Mouse (Mus musculus): ENCODE data around the gene Rflna. TPM values are rescaled to one million over a fixed set of nuclear protein-coding genes. Genes with fewer than 3 reads are reported as not detected.

Rflna gene
- total and polyA plus RNA-seq, 3 experiments, result 0.17 to 0.46 TPM; not detected in 1

DNA sequence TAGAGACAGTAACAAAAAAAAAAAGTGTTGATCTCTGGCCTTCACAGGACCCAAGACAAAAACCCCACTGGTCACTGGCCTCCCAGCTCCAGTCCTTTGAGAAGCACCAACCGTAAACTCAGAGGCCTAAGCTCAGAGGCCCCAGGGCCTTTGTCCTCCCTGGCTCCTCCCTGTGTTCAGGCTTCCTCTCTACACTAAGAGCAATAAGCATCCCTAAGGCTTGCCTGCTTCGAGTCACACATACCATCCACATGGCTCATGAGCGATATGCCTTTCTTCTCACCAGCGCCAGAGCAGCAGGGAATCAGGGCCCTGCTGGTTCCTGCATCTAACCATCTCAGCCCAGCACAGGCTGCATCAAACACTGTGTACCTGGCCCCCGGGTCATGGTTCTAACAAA lies 42.2 kb downstream of the Rflna start:
- TF ChIP-seq POLR2AphosphoS2 (IDR thresholded peaks at IDR 0.05; ENCODE audit: low read depth, low read length), result no peak
- Histone ChIP-seq H3K4me2 (ENCODE audit: insufficient read depth, low read depth, poor library complexity, severe bottlenecking) (no peak overlapping the region), H3K4me3 (replicated peaks in 1 of 3; ENCODE audit: low read depth in 2 of 3, low read length in 2 of 3, poor library complexity in 1 of 3) (no peak overlapping the region), H3K4me1 (ENCODE audit: control insufficient read depth in 1 of 2, insufficient read depth in 2 of 2) (peaks cover 15 to 61% of the 10 kb centered on the region in 2 experiments), H3K79me2 (replicated peaks; ENCODE audit: control insufficient read depth, extremely low read depth, insufficient read depth, poor library complexity, severe bottlenecking) (no peaks in the 10 kb centered on the region), H3K9me3 (replicated peaks; ENCODE audit: low read length) (no peaks in the 10 kb centered on the region), H3K9ac (ENCODE audit: insufficient read depth, low read depth) (no peak overlapping the region), H3K36me3 (replicated peaks in 1 of 2; ENCODE audit: control insufficient read depth in 1 of 2, insufficient read depth in 1 of 2, low read length in 1 of 2) (peaks cover 46 to 95% of the 10 kb centered on the region in 2 experiments), H3K27me3 (replicated peaks) (no peaks in the 10 kb centered on the region), H3K27ac (ENCODE audit: insufficient read depth, low read depth) (no peak overlapping the region)
- dilution Hi-C loops (cut with MboI; ENCODE audit: extremely low pct_ligation_motif_present, extremely low pct_unique_long_range_greater_than_20kb, low sequenced_read_pairs), result no loop called here
- in situ Hi-C loops (cut with MboI; ENCODE audit: low pct_ligation_motif_present, low pct_unique_long_range_greater_than_20kb, low sequenced_read_pairs), result no loop called here
- no peak for DNase-seq (ENCODE audit: extremely low read depth)

DNA sequence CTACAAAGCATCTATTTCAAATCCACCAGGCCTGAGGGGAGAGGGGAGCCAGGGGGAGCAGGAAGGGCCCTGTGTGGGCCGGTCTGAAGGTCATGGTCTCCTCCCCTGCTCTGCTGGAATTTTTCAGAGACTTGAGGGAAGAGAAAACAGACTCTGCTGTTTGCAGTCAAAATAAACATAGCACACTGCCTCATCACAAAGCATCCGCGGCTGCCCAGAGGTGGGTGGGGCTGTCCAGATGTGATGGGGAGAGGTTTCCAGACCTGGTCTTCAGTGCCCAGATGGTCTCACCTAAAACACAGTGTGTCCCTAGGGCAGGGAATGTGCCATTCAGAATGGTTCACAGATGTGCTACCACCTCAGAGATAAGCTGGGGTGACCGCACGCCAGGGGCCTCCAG lies 43.4 kb downstream of the Rflna start:
- no peak overlapping the region for H3K9ac ChIP-seq (ENCODE audit: insufficient read depth, low read depth)
- DNase-seq (ENCODE audit: extremely low read depth), result no peak
- no peak overlapping the region for H3K4me2 ChIP-seq (ENCODE audit: insufficient read depth, low read depth, poor library complexity, severe bottlenecking)
- dilution Hi-C loops (cut with MboI; ENCODE audit: extremely low pct_ligation_motif_present, extremely low pct_unique_long_range_greater_than_20kb, low sequenced_read_pairs), result no loop called here
- TF ChIP-seq IRF4 (IDR thresholded peaks at IDR 0.05; ENCODE audit: low read depth, low read length) (no peak), UBTF (IDR thresholded peaks at IDR 0.05; ENCODE audit: low read depth, low read length) (no peak), EP300 (IDR thresholded peaks at IDR 0.05; ENCODE audit: low read length) (no peak), CHD2 (IDR thresholded peaks at IDR 0.05; ENCODE audit: low read length) (no peak), ZMIZ1 (IDR thresholded peaks at IDR 0.05; ENCODE audit: low read depth, low read length) (no peak), USF1 (IDR thresholded peaks at IDR 0.05; ENCODE audit: low read depth, low read length) (no peak), RAD21 (IDR thresholded peaks at IDR 0.05; ENCODE audit: low read depth, low read length) (no peak), HCFC1 (IDR thresholded peaks at IDR 0.05; ENCODE audit: low read depth, low read length) (no peak), CTCF (conservative IDR thresholded peaks at IDR 0.05 in 1 of 2, IDR thresholded peaks at IDR 0.05 in 1 of 2; ENCODE audit: low read depth in 2 of 2, low read length in 2 of 2) (no peak), POLR2A (IDR thresholded peaks at IDR 0.05; ENCODE audit: low read depth, low read length) (no peak), KAT2A (IDR thresholded peaks at IDR 0.05; ENCODE audit: insufficient replicate concordance, low read length) (no peak), TCF12 (IDR thresholded peaks at IDR 0.05; ENCODE audit: low read depth, low read length) (no peak), MAZ (IDR thresholded peaks at IDR 0.05; ENCODE audit: low read depth, low read length) (no peak), GABPA (IDR thresholded peaks at IDR 0.05; ENCODE audit: insufficient replicate concordance, low read depth, low read length) (no peak), MAFK (IDR thresholded peaks at IDR 0.05; ENCODE audit: insufficient replicate concordance, low read length) (no peak), MAX (IDR thresholded peaks at IDR 0.05; ENCODE audit: low read length) (no peak), USF2 (conservative IDR thresholded peaks at IDR 0.05; ENCODE audit: low read depth, low read length) (no peak), PAX5 (IDR thresholded peaks at IDR 0.05; ENCODE audit: low read length) (no peak), ETS1 (conservative IDR thresholded peaks at IDR 0.05; ENCODE audit: low read depth, low read length) (no peak), ZC3H11A (IDR thresholded peaks at IDR 0.05; ENCODE audit: low read depth, low read length) (no peak)
- in situ Hi-C loops (cut with MboI; ENCODE audit: low pct_ligation_motif_present, low pct_unique_long_range_greater_than_20kb, low sequenced_read_pairs), result no loop called here
- no peaks in the 10 kb centered on the region for H3K79me2 ChIP-seq (replicated peaks; ENCODE audit: control insufficient read depth, extremely low read depth, insufficient read depth, poor library complexity, severe bottlenecking)
- H3K9me3 ChIP-seq (replicated peaks; ENCODE audit: low read length), result no peaks in the 10 kb centered on the region
- H3K27me3 ChIP-seq (replicated peaks), result no peaks in the 10 kb centered on the region
- H3K4me3 ChIP-seq (replicated peaks in 1 of 3; ENCODE audit: low read depth in 2 of 3, low read length in 2 of 3, poor library complexity in 1 of 3), result no peak overlapping the region
- peaks cover 11 to 61% of the 10 kb centered on the region in 2 experiments for H3K4me1 ChIP-seq (ENCODE audit: control insufficient read depth in 1 of 2, insufficient read depth in 2 of 2)
- peaks cover 52 to 98% of the 10 kb centered on the region in 2 experiments for H3K36me3 ChIP-seq (replicated peaks in 1 of 2; ENCODE audit: control insufficient read depth in 1 of 2, insufficient read depth in 1 of 2, low read length in 1 of 2)
- no peak overlapping the region for H3K27ac ChIP-seq (ENCODE audit: insufficient read depth, low read depth)
